Mouse (Mus musculus) retina, embryonic 14.5 days (tissue): Measurements from ENCODE around the gene Ackr3.
A peak's percentile ranks its signal among the peaks of the same experiment; 100 is the strongest.

Experiments
- DNase-seq: peaks from one replicate; pipeline ENCODE4 v3.0.0-alpha.2; 2015; ENCODE audit warnings: low spot score

Gene Ackr3

GRCm38 (mm10) chr1:90230611-90231010 is 26.8 kb downstream of the Ackr3 start:
- DNase-seq = no peak

GRCm38 (mm10) chr1:90231591-90232490 is 28.1 kb downstream of the Ackr3 start:
- no peak for DNase-seq

- DNase-seq = no peak
Measured at GRCm38 (mm10) chr1:90232491-90232885, 28.7 kb downstream of the Ackr3 start.

- no peak for DNase-seq
Measured at GRCm38 (mm10) chr1:90234620-90235054, 30.9 kb downstream of the Ackr3 start.

GRCm38 (mm10) chr1:90236640-90237039 is 32.9 kb downstream of the Ackr3 start:
- DNase-seq = no peak

- no peak for DNase-seq
Measured at GRCm38 (mm10) chr1:90238095-90238888, 34.5 kb downstream of the Ackr3 start.

GRCm38 (mm10) chr1:90239336-90240225 is 35.8 kb downstream of the Ackr3 start:
- no peak for DNase-seq

GRCm38 (mm10) chr1:90240287-90240686 is 36.5 kb downstream of the Ackr3 start:
- DNase-seq = no peak

- no peak for DNase-seq
Measured at GRCm38 (mm10) chr1:90242444-90242989, 38.7 kb downstream of the Ackr3 start.

- no peak for DNase-seq
Measured at GRCm38 (mm10) chr1:90244537-90244936, 40.8 kb downstream of the Ackr3 start.

GRCm38 (mm10) chr1:90245533-90245932 is 41.8 kb downstream of the Ackr3 start:
- DNase-seq = no peak

- DNase-seq = no peak
Measured at GRCm38 (mm10) chr1:90246035-90246434, 42.3 kb downstream of the Ackr3 start.

GRCm38 (mm10) chr1:90246800-90247199 is 43.0 kb downstream of the Ackr3 start:
- DNase-seq = no peak

GRCm38 (mm10) chr1:90247234-90247633 is 43.5 kb downstream of the Ackr3 start:
- DNase-seq = no peak

- DNase-seq = no peak
Measured at GRCm38 (mm10) chr1:90247756-90248541, 44.2 kb downstream of the Ackr3 start.

- DNase-seq = peak; percentile 68
Measured at GRCm38 (mm10) chr1:90248966-90249735, 45.4 kb downstream of the Ackr3 start.

- DNase-seq = no peak
Measured at GRCm38 (mm10) chr1:90250419-90250818, 46.6 kb downstream of the Ackr3 start.

- DNase-seq = no peak
Measured at GRCm38 (mm10) chr1:90251156-90251555, 47.4 kb downstream of the Ackr3 start.

- DNase-seq = no peak
Measured at GRCm38 (mm10) chr1:90253465-90253864, 49.7 kb downstream of the Ackr3 start.
